Mouse (Mus musculus): Measurements from ENCODE around the gene Dusp14. TPM values are rescaled to one million over a fixed set of nuclear protein-coding genes. Genes with fewer than 3 reads are reported as not detected.

Gene Dusp14
- polyA plus RNA-seq, 1 experiment from 2014 or later: 45.6 TPM

- DNase-seq (ENCODE audit: low spot score) (peak; percentile 46), ATAC-seq (replicated peaks; ENCODE audit: low FRiP score, low read depth) (peak; percentile 47; the same call in 1 of the 2 replicates)
Measured at GRCm38 (mm10) chr11:84068191-84069033, 649 bp downstream of the Dusp14 start.

GRCm38 (mm10) chr11:84067720-84068190 lies 1.3 kb downstream of the Dusp14 start:
- Histone ChIP-seq H3K9me3 (replicated peaks; ENCODE audit: low read length) (no peaks in the 10 kb centered on the region), H3K4me1 (replicated peaks; ENCODE audit: insufficient read depth, low read length) (peaks cover 10% of the 10 kb centered on the region; the same call in 1 of the 2 replicates), H3K27ac (peak overlapping the region; percentile 47), H3K4me2 (ENCODE audit: low read length) (peak overlapping the region; percentile 95), H3K9ac (ENCODE audit: low read depth, low read length) (peak overlapping the region; percentile 73), H3K27me3 (ENCODE audit: insufficient read depth, low read length) (no peaks in the 10 kb centered on the region), H3K36me3 (ENCODE audit: insufficient read depth, low read length) (no peaks in the 10 kb centered on the region), H3K4me3 (replicated peaks; ENCODE audit: low read depth, low read length) (peak overlapping the region; percentile 66)
- 3% methylated on average over 21 of the region's 21 CpGs for WGBS
- no peak for TF ChIP-seq CTCF (IDR thresholded peaks at IDR 0.05; ENCODE audit: low read depth)
- no peak; the same call in 1 of the 2 replicates for ATAC-seq (replicated peaks; ENCODE audit: low FRiP score, low read depth)
- DNase-seq (ENCODE audit: low spot score): peak; percentile 51

More at GRCm38 (mm10) chr11:84068191-84069033, 649 bp downstream of the Dusp14 start:
- TF ChIP-seq CTCF (IDR thresholded peaks at IDR 0.05; ENCODE audit: low read depth): no peak
- 2% methylated on average over 60 of the region's 63 CpGs for WGBS
- H3K4me3 ChIP-seq (replicated peaks; ENCODE audit: low read depth, low read length): peak overlapping the region; percentile 66
- peak overlapping the region; percentile 47 for H3K27ac ChIP-seq
- H3K36me3 ChIP-seq (ENCODE audit: insufficient read depth, low read length): no peaks in the 10 kb centered on the region
- peak overlapping the region; percentile 95 for H3K4me2 ChIP-seq (ENCODE audit: low read length)
- peaks cover 15% of the 10 kb centered on the region; the same call in 1 of the 2 replicates for H3K4me1 ChIP-seq (replicated peaks; ENCODE audit: insufficient read depth, low read length)
- no peaks in the 10 kb centered on the region for H3K27me3 ChIP-seq (ENCODE audit: insufficient read depth, low read length)
- peak overlapping the region; percentile 73 for H3K9ac ChIP-seq (ENCODE audit: low read depth, low read length)
- H3K9me3 ChIP-seq (replicated peaks; ENCODE audit: low read length): no peaks in the 10 kb centered on the region

- TF ChIP-seq CTCF (IDR thresholded peaks at IDR 0.05; ENCODE audit: low read depth): no peak
- Histone ChIP-seq H3K27ac (no peak overlapping the region), H3K9me3 (replicated peaks; ENCODE audit: low read length) (no peaks in the 10 kb centered on the region), H3K27me3 (ENCODE audit: insufficient read depth, low read length) (no peaks in the 10 kb centered on the region), H3K4me3 (replicated peaks; ENCODE audit: low read depth, low read length) (peak overlapping the region; percentile 66; the same call in 1 of the 2 replicates), H3K4me1 (replicated peaks; ENCODE audit: insufficient read depth, low read length) (peaks cover 10% of the 10 kb centered on the region; the same call in 1 of the 2 replicates), H3K9ac (ENCODE audit: low read depth, low read length) (peak overlapping the region; percentile 73; the same call in 1 of the 2 replicates), H3K4me2 (ENCODE audit: low read length) (peak overlapping the region; percentile 95), H3K36me3 (ENCODE audit: insufficient read depth, low read length) (no peaks in the 10 kb centered on the region)
- 6% methylated on average over 18 of the region's 18 CpGs for WGBS
- no peak for ATAC-seq (replicated peaks; ENCODE audit: low FRiP score, low read depth)
- peak; percentile 30 for DNase-seq (ENCODE audit: low spot score)
Measured at GRCm38 (mm10) chr11:84066927-84067645, 2.0 kb downstream of the Dusp14 start.

- Histone ChIP-seq H3K9ac (ENCODE audit: low read depth, low read length) (no peak overlapping the region), H3K4me1 (replicated peaks; ENCODE audit: insufficient read depth, low read length) (peaks cover 10% of the 10 kb centered on the region; the same call in 1 of the 2 replicates), H3K36me3 (ENCODE audit: insufficient read depth, low read length) (no peaks in the 10 kb centered on the region), H3K4me2 (ENCODE audit: low read length) (peak overlapping the region; percentile 95), H3K27me3 (ENCODE audit: insufficient read depth, low read length) (no peaks in the 10 kb centered on the region), H3K4me3 (replicated peaks; ENCODE audit: low read depth, low read length) (no peak overlapping the region), H3K27ac (no peak overlapping the region), H3K9me3 (replicated peaks; ENCODE audit: low read length) (no peaks in the 10 kb centered on the region)
- 6% methylated on average over 11 of the region's 11 CpGs for WGBS
- TF ChIP-seq CTCF (IDR thresholded peaks at IDR 0.05; ENCODE audit: low read depth): peak; percentile 59
- DNase-seq (ENCODE audit: low spot score) (peak; percentile 77), ATAC-seq (replicated peaks; ENCODE audit: low FRiP score, low read depth) (no peak)
Measured at GRCm38 (mm10) chr11:84066071-84066481, 3.0 kb downstream of the Dusp14 start.

- Histone ChIP-seq H3K36me3 (ENCODE audit: insufficient read depth, low read length) (no peaks in the 10 kb centered on the region), H3K9ac (ENCODE audit: low read depth, low read length) (no peak overlapping the region), H3K27ac (no peak overlapping the region), H3K4me1 (replicated peaks; ENCODE audit: insufficient read depth, low read length) (peaks cover 8% of the 10 kb centered on the region; the same call in 1 of the 2 replicates), H3K4me2 (ENCODE audit: low read length) (no peak overlapping the region), H3K27me3 (ENCODE audit: insufficient read depth, low read length) (no peaks in the 10 kb centered on the region), H3K4me3 (replicated peaks; ENCODE audit: low read depth, low read length) (no peak overlapping the region), H3K9me3 (replicated peaks; ENCODE audit: low read length) (no peaks in the 10 kb centered on the region)
- no peak for DNase-seq (ENCODE audit: low spot score)
- WGBS: 95% methylated on average over 3 of the region's 3 CpGs
- no peak for ATAC-seq (replicated peaks; ENCODE audit: low FRiP score, low read depth)
- TF ChIP-seq CTCF (IDR thresholded peaks at IDR 0.05; ENCODE audit: low read depth): no peak
Measured at GRCm38 (mm10) chr11:84063631-84064209, 5.3 kb downstream of the Dusp14 start.

Measured in kidney, postnatal 0 days (tissue).